Mouse (Mus musculus): ENCODE results near the gene Deaf1. TPM values are rescaled to one million over a fixed set of nuclear protein-coding genes. Genes with fewer than 3 reads are reported as not detected.

Deaf1 gene
- polyA plus RNA-seq, 1 experiment from 2014 or later = 40.8 TPM

DNA sequence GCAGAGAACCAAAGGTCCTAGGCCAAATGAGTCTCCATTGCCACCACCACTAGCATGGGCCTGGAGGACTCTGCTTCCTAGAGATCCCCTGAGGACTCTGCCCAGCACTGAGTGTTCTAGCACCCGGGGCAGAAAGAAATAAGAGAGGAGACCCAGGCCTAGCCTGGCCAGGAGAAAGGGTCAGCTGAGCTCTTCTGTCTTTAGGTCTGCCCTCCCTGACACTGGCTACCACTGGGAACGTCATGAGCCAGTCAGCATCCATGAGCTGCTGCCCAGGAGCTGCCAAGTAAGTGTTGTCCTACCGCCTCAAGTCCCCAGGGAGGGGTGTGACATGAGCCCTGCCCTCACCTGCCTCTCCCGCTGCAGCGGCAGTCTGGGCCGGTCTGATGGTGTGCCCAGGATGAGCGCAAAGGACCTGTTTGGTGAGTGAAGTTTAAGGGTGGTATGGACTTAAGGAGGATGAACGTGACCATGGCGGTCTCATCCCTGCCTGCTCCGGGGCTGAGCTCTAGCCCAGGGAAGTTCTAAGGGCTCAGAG lies 14.3 kb upstream of the Deaf1 start:
- H3K9ac ChIP-seq (replicated peaks; ENCODE audit: low read depth) = no peak overlapping the region
- H3K27ac ChIP-seq (ENCODE audit: low read length) = 0 out of 2 replicates have a peak overlapping the region, but pooled peaks have one; percentile 62
- peaks cover 10% of the 10 kb centered on the region for H3K4me1 ChIP-seq (ENCODE audit: insufficient read depth, low read depth, low read length)
- 54% methylated on average over 10 of the region's 10 CpGs for WGBS
- DNase-seq (ENCODE audit: low spot score) = peak; percentile 36
- peak; percentile 14; the same call in 1 of the 2 replicates for ATAC-seq
- no peak overlapping the region for H3K4me3 ChIP-seq (ENCODE audit: low read depth, low read length)
- TF ChIP-seq CTCF (IDR thresholded peaks at IDR 0.05) (no peak), EP300 (IDR thresholded peaks at IDR 0.05) (no peak)
- no peaks in the 10 kb centered on the region for H3K27me3 ChIP-seq (replicated peaks; ENCODE audit: insufficient read depth, low read length)
- H3K36me3 ChIP-seq (ENCODE audit: insufficient read depth, low read length) = no peaks in the 10 kb centered on the region
- H3K9me3 ChIP-seq (ENCODE audit: low read length) = no peaks in the 10 kb centered on the region
- no peak overlapping the region for H3K4me2 ChIP-seq (replicated peaks; ENCODE audit: low read depth, low read length)

DNA sequence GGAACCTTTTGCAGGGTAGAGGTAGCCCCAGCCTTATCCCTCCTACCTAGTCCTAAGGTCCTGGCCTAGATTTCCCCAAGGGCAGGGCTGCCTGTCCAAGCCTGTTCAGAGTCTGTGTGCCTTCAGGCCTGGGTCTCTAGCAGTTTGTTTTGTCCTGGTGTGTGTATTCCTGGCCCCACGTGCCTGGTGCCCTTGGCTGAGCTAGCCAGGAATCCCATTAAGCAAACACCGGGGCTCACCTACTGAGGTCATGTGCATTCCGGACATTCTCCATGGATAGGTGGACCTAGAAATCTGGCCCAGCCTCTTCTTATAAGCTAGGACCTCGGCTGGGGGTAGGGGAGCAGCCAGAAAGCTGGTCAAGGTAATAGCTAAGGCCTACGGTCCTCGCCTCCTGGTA lies 13.0 kb upstream of the Deaf1 start:
- H3K4me3 ChIP-seq (ENCODE audit: low read depth, low read length) = 0 out of 2 replicates have a peak overlapping the region, but pooled peaks have one; percentile 42
- H3K9me3 ChIP-seq (ENCODE audit: low read length) = no peaks in the 10 kb centered on the region
- peak overlapping the region; percentile 90 for H3K27ac ChIP-seq (ENCODE audit: low read length)
- WGBS = 58% methylated on average over 6 of the region's 6 CpGs
- H3K4me2 ChIP-seq (replicated peaks; ENCODE audit: low read depth, low read length) = peak overlapping the region; percentile 58
- no peaks in the 10 kb centered on the region for H3K27me3 ChIP-seq (replicated peaks; ENCODE audit: insufficient read depth, low read length)
- no peaks in the 10 kb centered on the region for H3K36me3 ChIP-seq (ENCODE audit: insufficient read depth, low read length)
- peak; percentile 87 for DNase-seq (ENCODE audit: low spot score)
- peak; percentile 84 for ATAC-seq
- H3K9ac ChIP-seq (replicated peaks; ENCODE audit: low read depth) = peak overlapping the region; percentile 60
- peaks cover 10% of the 10 kb centered on the region for H3K4me1 ChIP-seq (ENCODE audit: insufficient read depth, low read depth, low read length)
- TF ChIP-seq CTCF (IDR thresholded peaks at IDR 0.05) (no peak), EP300 (IDR thresholded peaks at IDR 0.05) (peak; percentile 80)

GRCm38 (mm10) chr7:141340023-141340422 lies 12.5 kb upstream of the Deaf1 start:
- Histone ChIP-seq H3K4me2 (replicated peaks; ENCODE audit: low read depth, low read length) (peak overlapping the region; percentile 58), H3K4me1 (ENCODE audit: insufficient read depth, low read depth, low read length) (peaks cover 10% of the 10 kb centered on the region), H3K36me3 (ENCODE audit: insufficient read depth, low read length) (0 out of 2 replicates have a peak, but pooled peaks cover 3% of the 10 kb centered on the region), H3K4me3 (ENCODE audit: low read depth, low read length) (peak overlapping the region; percentile 42; the same call in 1 of the 2 replicates), H3K9ac (replicated peaks; ENCODE audit: low read depth) (peak overlapping the region; percentile 60), H3K27ac (ENCODE audit: low read length) (peak overlapping the region; percentile 90), H3K9me3 (ENCODE audit: low read length) (no peaks in the 10 kb centered on the region), H3K27me3 (replicated peaks; ENCODE audit: insufficient read depth, low read length) (no peaks in the 10 kb centered on the region)
- DNase-seq (ENCODE audit: low spot score) = no peak
- 55% methylated on average over 7 of the region's 7 CpGs for WGBS
- no peak for ATAC-seq
- no peak for TF ChIP-seq EP300 (IDR thresholded peaks at IDR 0.05)

DNA sequence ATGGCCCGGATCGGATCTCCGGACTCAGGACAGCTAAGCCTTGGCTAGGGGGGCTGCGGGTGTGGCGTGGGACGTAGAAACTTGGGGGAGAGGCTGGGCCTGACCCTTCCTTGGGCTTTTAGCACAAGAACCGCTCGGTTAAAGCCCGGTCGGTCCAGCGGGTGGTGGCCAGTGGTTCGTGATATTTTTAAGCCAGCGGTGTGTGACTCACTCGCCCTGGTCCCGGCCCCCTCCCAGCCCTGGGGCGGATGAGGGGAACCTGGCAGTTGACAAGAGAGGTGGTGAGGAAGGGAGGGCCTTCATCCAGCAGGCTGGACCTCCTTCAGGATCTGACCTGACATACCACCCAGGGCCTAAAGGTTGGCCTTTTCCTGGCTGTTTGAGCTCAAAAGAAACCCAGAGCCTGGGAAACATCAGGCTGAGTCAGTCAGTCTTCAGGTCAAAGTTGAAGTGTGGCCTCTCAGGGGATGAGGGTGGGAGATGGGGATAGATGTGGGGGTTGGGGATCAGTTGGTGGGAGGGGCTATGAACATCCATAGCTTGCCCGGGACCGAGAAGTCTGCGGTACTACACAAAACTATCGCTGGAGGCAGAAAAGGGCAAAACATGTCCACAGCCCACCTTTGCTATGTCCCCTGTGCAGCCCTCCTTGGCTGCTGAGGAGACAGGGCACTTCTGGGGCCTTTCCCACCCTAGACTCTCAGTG lies 11.9 kb upstream of the Deaf1 start:
- no peaks in the 10 kb centered on the region for H3K9me3 ChIP-seq (ENCODE audit: low read length)
- peak overlapping the region; percentile 60 for H3K9ac ChIP-seq (replicated peaks; ENCODE audit: low read depth)
- H3K27me3 ChIP-seq (replicated peaks; ENCODE audit: insufficient read depth, low read length) = no peaks in the 10 kb centered on the region
- 30% methylated on average over 20 of the region's 20 CpGs for WGBS
- H3K4me1 ChIP-seq (ENCODE audit: insufficient read depth, low read depth, low read length) = peaks cover 10% of the 10 kb centered on the region
- ATAC-seq (no peak), DNase-seq (ENCODE audit: low spot score) (no peak)
- TF ChIP-seq EP300 (IDR thresholded peaks at IDR 0.05) = no peak
- 0 out of 2 replicates have a peak, but pooled peaks have one; percentile 5 for TF ChIP-seq CTCF (IDR thresholded peaks at IDR 0.05)
- peak overlapping the region; percentile 58 for H3K4me2 ChIP-seq (replicated peaks; ENCODE audit: low read depth, low read length)
- peak overlapping the region; percentile 42 for H3K4me3 ChIP-seq (ENCODE audit: low read depth, low read length)
- H3K27ac ChIP-seq (ENCODE audit: low read length) = peak overlapping the region; percentile 90
- 0 out of 2 replicates have a peak, but pooled peaks cover 5% of the 10 kb centered on the region for H3K36me3 ChIP-seq (ENCODE audit: insufficient read depth, low read length)

GRCm38 (mm10) chr7:141338576-141339131 lies 11.2 kb upstream of the Deaf1 start, which contains the start of gene Eps8l2:
Gene Eps8l2, plus strand, starts transcription at chr7:141338880.
- Histone ChIP-seq H3K27ac (ENCODE audit: low read length) (peak within 1 kb of the TSS; percentile 90), H3K9me3 (ENCODE audit: low read length) (no peaks in the 10 kb centered on the region), H3K9ac (replicated peaks; ENCODE audit: low read depth) (peak within 1 kb of the TSS; percentile 60), H3K4me1 (ENCODE audit: insufficient read depth, low read depth, low read length) (peaks cover 10% of the 10 kb centered on the region), H3K36me3 (ENCODE audit: insufficient read depth, low read length) (0 out of 2 replicates have a peak, but pooled peaks cover 7% of the 10 kb centered on the region), H3K4me2 (replicated peaks; ENCODE audit: low read depth, low read length) (peak within 1 kb of the TSS; percentile 58), H3K27me3 (replicated peaks; ENCODE audit: insufficient read depth, low read length) (no peaks in the 10 kb centered on the region), H3K4me3 (ENCODE audit: low read depth, low read length) (peak within 1 kb of the TSS; percentile 42)
- TF ChIP-seq EP300 (IDR thresholded peaks at IDR 0.05) (no peak), CTCF (IDR thresholded peaks at IDR 0.05) (peak; percentile 50)
- DNase-seq (ENCODE audit: low spot score) (peak; percentile 90), ATAC-seq (peak; percentile 86)
- WGBS = 4% methylated on average over 22 of the region's 23 CpGs

Measured in lung, postnatal 0 days (tissue).